Mouse (Mus musculus) layer of hippocampus, postnatal 10 days (tissue): ENCODE data around the gene Tent5d. TPM values are rescaled to one million over a fixed set of nuclear protein-coding genes. Genes with fewer than 3 reads are reported as not detected.

ENCODE experiments used
- DNase-seq, 2 experiments: peaks; one replicate each; pipeline ENCODE4 v3.0.0; 2021; ENCODE audit warnings: low spot score in 2 of 2
- long read RNA-seq: library from polyadenylated mRNA; stranded (forward); transcript quantifications from one replicate; pipeline ENCODE4 v2.0.0, GENCODE M21; 2023
- total RNA-seq, 2 experiments: library from RNA; stranded (reverse); gene quantifications; 2 replicates each; pipeline ENCODE4 v1.2.3; 2021

Gene Tent5d
- total RNA-seq = not detected
- long read RNA-seq, partial matches to known transcripts = 0 of 3 reads
- long read RNA-seq, other reads (novel, unspliced or antisense) = 3 of 3 reads

DNA sequence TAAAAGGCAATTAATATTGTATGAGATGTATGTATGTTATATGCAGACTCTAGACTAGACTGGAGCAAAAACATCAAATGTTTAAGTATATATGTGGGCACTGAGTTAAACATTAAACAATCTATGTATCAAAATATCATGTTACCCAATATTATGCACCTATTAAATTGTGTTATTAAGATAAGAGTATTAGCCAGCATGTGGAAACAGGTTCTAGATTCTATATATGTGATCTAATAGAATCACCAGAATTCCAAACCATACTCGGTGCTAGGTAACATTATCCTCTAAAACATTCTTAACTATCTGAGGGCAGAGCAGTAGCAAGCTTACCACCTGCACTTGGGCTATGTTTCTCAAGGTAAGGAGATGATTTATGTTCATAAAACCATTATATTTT, at the start of gene Tent5d:
Gene Tent5d (plus strand): TSS at position 301 of the 400 bp plus-strand sequence.
- no peak for DNase-seq

DNA sequence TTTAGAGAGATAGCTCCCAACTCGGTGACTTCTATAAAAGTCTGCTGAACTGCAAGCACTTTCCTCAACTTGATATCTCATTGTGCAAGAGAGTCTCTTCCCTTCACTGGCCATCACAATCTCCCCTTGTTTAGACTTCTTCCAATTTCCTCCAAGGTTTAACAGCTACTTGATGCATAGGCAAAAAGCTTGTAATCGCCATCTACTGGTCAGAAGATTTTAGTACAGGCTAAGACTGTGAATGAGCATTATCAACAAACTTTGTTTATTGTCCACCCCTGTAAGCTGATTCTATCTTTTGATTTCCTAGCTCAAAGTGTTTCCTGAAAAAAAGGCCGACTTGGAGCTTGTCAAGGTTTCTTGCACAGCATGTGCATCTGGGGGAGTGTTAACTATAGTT, 24.5 kb upstream of the Tent5d start:
- no peak for DNase-seq

DNA sequence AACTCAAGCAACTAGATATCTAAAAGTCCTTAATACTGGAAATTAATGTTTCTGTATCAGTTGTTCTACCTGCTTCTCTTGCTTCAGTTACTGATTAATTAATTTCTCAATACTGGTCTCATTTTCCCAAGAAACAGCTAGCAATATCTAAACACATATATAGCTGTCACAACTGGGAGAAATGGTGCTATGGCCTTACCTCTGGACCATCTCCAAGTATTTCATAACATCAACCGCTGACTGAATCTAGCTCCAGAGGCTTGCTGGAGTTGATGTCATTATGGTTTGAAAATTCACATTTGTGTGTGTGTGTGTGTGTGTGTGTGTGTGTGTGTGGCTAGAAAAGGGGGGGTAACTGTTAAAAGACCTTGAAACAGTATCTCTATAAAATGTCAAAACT, 2.3 kb upstream of the Tent5d start:
- DNase-seq = no peak

DNA sequence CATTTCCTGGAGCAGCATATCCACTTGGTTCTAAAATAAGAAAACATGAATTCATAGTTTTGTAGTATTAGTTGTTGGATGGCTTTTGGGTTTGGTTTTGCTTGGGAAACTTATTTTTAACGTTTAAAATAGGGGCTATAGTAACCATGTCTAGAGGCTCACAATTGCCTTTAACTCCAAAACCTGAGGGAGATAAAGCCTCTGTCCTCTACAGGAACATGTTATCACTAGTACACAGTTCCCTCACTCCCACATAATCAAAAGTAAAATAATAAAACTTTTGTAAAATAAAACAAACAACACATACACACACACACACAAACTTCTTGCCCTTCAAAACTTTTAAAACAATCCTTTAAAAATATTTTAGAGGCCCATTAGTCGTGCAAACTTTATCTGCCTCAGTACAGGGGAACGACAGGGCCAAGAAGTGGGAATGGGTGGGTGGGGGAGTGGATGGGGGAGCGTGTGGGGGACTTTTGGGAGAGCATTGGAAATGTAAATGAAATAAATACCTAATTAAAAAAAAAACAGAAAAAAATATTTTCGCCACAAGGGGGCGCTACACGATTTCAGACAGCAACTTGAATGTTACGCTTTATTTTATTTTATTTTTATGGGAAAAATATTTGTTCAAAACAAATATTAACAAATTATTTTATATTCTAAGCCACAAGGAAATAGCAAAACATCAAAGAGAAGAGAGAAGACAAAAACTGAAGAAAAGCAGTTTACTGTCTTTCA, 1.5 kb upstream of the Tent5d start:
- DNase-seq = no peak

DNA sequence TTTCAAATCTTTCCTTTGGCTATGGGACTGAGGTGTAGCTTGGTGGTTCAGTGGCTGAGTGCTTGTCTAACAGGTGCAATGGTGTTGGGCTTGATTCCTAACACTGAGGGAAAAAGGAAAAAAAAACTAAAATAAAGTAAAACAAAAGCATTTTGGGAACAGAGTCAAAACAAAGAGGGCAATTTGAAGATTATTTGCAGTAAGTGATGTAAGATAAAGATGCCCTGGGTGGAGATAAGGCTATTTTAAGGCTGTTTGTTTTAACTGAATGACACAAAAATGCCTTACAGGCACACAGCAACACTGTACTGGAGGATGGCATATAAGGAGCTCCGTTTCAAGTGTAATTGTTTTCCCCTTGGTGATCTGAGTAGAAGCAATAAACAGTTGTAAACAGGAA, 3.4 kb downstream of the Tent5d start:
- no peak for DNase-seq

DNA sequence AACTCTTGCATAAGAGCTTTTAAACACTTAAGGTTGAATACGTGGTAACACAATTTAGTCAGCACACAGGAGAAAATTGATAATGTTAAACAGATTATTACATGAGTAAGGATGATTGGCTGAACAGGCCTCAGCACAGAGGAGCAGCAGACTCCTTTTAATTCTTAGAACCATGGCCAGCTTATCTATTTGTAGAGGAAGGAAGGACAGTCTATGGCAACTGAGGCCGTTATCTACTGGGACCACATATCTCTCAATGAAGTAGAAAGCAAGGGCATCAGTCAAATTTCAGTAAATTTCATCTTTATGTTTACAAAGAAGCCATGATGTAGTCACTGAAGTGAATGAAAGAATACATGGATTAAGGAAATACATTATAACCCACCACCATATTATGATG, 4.5 kb downstream of the Tent5d start:
- DNase-seq = no peak

DNA sequence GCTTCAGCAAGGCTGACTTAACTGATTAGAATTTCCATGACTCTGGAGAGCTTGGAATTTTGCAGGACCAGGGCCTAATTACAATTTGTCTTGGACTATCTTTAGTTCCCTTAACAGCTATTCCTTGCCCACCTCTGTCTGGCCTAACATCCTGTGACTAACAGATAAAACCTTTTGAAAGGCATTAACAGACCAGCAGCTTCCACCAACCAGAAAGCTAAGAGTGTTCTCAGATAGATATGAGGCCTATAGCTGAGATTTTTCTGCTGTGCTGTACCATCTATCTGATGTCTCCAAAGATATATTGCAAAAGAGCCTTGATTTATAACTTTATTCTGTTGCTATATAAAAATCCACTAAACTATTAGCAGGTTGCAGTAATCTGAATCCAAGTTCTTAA, 19.7 kb downstream of the Tent5d start:
- no peak for DNase-seq

DNA sequence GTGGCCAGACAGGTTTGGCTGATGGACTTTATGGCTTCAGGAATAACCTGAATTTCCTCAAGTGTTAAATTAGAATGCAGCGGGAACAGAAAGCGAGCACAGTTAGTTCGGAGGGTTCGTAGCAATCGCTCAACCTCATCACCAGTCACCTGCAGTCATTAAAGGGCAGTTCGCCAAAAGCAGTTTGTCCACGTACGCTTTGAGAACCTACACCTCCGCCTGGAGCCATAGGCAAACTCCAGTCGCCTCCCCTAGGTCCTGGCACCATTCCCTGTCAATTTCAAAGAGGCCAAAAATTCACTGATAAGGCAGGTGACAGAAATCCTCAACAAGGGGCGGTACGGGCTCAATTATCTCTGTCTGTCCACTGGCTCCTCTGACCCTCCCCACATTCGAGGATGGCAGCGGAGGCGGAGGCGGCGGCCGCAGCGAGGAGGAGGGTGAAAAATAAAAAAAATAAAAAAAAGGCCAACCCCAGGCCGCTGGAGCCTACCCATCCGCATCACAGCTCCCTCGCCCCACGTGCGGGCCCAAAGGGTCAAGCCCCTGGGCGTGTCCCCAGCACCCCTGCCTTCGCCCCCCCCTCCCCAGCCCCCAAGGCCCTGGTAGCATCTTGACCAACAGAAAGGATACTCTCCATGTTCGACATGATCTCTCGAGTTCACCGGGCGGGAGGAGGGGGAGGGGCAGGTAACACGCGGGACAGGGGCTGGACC, 23.3 kb downstream of the Tent5d start:
- DNase-seq = peak in 1 of 2 experiments; percentile 23

DNA sequence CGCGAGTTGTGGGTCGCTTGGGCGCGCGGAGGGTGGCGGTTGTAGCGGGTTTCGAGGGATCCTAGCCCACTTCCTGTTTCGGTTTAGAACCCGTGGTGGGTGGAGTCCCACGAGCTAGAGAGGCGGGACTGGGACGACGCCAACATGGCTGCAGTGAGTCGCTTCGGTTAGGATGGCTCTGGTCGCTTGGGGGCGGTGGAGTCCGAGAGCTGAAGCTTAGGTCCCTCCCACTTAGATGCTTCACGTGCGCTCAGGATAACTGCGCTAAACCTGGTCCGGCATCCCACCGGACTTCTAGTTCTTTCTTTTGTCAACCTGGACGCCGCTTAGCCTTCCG, 23.8 kb downstream of the Tent5d start, which contains the start of gene 2610002M06Rik:
Gene 2610002M06Rik (minus strand): TSS at position 117 of the 337 bp plus-strand sequence.
- DNase-seq = peak; percentile 80 to 84

DNA sequence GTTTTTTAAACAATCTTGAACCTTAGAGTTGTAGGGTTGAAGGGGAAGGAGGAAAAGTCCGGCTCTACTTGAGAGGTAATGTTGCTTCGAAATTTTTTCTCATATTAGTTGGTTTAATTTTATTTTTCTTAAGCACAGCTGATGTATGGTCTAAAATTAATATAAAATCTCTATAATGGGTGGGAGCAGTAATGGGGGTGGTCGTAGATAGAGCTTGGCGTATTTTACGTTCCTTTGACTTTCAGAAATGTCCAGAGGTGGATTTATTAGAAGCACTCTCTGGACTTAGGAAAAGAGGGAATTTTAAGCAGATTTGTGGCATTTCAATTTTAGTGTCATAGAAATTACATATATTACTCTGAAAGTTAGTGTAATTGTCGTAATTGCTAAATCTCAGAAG, 24.3 kb downstream of the Tent5d start:
- no peak for DNase-seq

DNA sequence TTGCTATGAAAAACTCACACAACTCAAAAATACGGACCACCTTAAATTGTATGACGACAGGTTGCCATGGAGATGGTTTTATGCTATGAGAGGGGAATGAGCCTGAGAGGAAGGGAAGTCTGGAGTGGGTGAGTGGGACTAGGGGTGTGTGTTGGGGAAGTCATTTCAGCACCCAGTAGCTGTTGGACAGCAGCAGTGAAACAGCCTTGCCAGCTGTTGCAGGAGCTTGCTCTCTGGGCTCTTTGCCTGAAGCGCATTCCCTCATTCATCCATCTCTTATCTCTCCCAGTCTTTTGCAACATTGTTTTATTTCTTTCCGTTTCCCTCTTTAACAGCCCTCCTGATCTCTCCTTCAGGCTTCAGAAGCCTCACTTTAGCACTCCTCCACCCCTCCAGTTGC, 65.8 kb downstream of the Tent5d start:
- DNase-seq = no peak

Other genes starting within 250 kb of the Tent5d start
- not detected for gene Tbx22, start 124.6 kb upstream of the Tent5d start, total RNA-seq
- 10 to 100 TPM; 32.0 to 38.0 TPM for gene 2610002M06Rik, start 23.7 kb downstream of the Tent5d start, total RNA-seq
- not detected for gene Gm732, start 155.9 kb downstream of the Tent5d start, total RNA-seq